Mouse (Mus musculus): ENCODE measurements at regions not wholly inside any gene's neighbourhood (a gene's known extent, or its start where the extent isn't known, plus 50 kb on each side); places are given as distances from the start of the nearest gene placed in this dataset.

DNA sequence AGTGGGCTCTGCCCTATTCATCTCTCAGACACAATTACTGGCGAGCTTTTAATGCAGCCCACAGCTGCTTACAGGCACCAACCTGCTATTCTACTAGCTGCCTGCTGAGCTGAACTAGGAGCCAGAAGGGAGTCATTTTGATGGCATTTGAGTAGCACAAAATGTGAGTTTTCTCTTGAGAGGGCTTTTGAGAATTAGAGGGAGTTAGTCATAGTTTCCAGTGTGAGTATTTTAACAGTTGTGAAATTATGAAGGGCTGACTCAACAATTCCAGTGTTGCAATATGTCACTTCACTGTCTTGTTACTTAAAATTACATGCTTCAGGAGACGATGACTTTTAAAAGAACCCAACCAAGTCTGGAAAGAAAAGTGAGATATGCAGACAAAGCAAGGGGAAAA is 54.4 kb upstream of the Ly86 start:
- DNase-seq (ENCODE audit: low read depth in 2 of 2, low spot score in 2 of 2): no peak

DNA sequence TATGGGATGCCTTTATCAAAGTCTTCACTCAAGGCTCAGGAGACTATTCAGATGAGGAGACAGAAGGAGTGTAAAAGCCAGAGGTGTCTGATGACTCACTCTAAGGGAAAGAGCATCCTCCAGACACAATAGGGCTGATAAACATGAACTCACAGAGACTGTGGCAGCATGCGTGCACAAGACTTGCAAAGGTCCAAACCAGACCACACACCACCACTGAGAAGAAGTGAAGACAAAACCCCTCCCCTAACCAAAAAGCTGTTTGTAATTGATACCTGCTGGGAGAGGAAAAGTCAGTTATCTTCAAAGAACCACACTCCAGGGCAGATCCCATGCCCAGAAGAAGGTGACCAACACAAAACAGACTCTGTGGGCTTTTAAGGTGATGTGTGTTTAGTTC is 56.0 kb upstream of the Ly86 start:
- DNase-seq (ENCODE audit: low read depth in 2 of 2, low spot score in 2 of 2): no peak

DNA sequence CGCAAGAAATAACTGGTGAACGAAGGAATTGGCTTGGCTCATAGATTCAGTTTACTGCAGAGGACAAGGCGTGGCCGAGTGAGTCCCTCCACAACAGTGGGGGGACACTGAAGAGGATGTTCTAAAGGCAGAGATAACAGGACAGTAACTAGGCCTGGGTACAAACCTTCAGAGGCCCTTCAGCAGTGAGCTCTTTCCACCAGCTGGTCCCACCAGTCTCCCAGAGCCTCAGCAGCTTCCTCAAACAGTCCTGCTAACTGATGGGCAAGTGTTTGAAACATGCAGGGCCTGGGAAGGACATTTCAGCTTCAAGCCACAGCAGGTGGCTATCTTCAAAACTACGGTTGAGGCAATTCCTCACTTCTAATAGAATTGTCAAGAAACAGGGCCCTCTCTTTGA is 62.5 kb upstream of the Ly86 start:
- no peak for DNase-seq (ENCODE audit: low read depth in 2 of 2, low spot score in 2 of 2)

DNA sequence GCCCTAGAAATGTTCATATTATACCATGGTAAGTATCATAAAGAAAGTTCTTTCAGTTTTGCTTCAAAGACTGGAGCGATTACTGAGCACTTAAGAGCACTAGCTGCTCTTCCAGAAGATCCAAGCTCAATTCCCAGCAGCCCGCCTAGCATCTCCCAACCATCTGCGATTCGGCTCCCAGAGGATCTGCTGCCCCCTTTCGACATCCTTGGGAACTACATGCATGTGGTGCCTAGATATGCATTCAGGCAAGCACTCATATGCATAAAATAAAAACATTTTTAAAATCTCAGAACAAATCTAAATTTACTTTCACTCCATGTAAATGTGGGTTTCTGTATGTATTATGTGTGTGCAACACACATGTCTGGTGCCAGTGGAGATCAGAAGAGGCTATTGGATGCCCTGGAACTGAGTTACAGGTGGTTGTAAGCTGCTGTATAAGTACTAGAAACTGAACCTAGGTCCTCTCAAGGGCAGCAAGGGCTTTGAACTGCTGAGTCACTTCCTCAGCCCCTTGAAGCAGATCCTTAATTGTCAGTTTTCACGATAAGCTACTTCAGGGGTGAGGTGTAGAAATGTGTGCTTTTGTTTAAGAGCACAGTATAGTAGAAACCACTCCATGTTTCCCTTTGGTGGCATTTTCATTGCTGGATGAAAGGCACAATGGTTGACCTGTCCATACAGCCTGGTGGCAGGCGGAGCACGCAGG is 65.8 kb upstream of the Ly86 start:
- no peak for DNase-seq (ENCODE audit: low read depth in 2 of 2, low spot score in 2 of 2)

DNA sequence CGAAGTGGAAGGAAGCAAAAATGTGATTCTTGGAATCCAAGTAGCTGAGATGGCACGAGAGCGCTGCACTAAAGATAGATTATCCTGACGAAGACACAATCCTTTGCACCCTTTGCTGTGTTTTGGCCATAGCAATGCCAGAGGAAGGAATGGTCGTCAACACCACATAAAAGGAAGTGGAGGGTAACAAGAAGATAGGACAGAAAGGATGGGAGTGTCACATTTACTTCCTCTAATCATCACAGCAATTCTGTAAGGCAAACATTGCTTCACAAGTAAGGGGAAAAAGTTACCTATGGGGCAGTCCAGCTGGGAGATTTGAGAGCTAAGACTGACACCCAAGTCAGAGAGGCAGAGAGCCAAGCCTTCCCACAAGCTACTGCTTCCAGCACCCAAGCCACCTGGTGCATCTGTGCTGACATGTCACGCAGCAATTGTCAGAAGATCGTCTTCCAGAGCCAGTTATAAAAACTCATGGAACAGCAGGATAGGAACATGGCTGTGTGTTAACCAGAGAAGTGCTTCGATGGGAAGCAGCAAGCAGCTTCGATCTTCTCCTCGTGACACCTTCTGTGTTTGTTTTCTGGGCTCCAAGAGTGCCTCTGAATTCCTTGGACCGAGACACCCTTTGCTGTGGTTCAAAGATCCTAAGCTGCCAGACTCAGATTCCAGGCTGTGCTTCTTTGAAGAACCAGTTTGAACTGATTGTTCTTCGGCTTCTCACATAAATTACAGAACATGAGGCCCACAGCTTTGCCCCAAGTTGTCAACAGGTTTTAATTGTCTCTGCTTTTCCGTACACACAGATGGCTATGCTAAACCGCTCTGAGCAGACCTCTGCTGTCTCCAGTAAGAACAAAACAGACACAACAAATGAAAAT is 95.2 kb upstream of the Ly86 start:
- no peak for DNase-seq (ENCODE audit: low read depth in 2 of 2, low spot score in 2 of 2)

DNA sequence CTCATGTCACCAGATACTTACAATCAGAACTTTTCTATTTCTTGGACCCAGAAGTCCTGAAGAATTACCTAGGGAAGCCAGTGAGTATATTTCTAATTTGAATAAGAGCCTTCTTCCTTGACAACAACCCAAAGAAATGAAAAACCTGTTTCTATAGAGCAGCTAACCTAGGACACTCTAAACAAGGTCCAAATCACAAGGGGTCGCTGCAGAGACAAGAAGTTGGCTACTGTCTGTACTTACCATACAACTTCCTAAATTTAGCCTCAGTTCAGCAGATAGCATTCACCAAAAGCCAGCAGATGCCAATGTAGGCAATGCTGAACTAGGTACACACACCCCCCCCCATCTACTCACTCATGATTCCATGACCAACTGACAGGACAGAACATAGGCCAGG is 96.3 kb upstream of the Ly86 start:
- DNase-seq (ENCODE audit: low read depth in 2 of 2, low spot score in 2 of 2): no peak

DNA sequence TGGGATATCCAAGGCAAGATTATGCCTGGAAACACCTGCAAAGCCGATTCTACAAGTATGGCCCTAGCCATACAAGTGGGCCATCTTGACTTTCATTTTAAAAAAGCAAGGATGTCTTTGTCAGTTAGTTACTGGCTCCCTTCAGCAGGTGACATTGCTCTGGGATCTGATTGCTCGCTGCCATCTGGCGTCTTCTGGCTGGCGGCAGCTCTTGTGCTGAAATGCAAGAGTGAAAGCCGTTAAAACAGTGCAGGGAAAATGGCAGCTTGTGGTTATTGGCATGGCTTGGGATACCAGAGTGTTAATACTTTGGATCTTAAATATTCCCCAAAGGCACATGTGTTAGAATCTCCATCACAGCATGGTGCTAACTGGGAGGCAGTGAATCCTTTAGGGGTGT is 105.0 kb upstream of the Ly86 start:
- no peak for DNase-seq (ENCODE audit: low read depth in 2 of 2, low spot score in 2 of 2)

DNA sequence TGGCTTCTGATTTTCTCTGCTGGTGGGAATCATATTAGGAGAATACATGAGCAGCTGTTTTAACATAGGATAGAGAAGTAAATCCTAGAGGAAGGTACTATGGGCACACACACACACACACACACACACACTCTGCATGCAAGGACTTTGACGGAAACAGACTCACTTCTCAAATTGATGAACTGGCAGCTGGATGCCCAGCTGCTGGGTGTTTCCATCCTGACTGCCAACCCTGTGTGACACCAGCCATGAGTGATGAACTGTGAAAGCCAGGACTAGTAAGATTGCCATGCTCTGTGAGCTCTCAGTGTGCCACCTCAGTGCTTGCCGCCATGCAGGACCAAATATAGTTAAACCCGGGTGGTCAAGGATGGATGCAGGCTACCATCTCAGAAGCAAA is 107.7 kb upstream of the Ly86 start:
- no peak for DNase-seq (ENCODE audit: low read depth in 2 of 2, low spot score in 2 of 2)

DNA sequence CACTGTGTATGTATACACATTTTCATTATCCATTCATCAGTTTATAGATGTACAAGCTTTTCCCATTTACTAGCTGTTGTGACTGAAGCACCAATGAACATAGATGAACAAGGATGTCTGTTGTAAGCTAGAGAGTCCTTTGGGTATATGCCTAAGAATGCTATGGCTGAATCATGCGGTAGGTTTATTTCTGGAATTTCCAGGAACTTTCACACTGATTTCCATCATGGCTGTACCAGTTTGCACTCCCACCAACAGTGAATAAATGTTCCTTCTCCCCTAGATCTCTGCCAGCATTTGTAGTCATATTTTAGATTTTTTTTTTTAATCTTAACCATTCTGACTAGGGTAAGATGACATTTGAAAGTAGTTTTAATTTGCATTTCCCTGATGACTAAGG is 119.2 kb upstream of the Ly86 start:
- DNase-seq (ENCODE audit: low read depth in 2 of 2, low spot score in 2 of 2): no peak

DNA sequence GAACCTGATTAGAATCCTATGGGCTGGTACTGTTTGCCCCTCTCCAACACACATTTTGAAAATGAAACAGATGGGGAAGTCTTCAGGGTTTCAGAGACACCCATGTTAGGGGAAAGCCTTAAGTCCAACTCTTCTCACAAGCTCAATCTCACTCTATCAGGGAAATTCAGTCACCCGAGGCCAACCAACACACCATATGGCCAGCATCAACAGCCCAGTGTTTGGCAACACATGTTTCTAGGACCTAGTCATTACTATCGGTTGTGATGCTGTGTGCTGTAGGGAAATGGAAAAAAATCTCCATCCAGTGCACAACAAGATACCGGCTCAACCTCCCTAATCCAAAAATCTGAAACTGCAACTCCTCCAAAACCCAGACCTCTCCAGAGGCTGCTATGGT is 124.6 kb upstream of the Ly86 start:
- DNase-seq (ENCODE audit: low read depth in 2 of 2, low spot score in 2 of 2): no peak

DNA sequence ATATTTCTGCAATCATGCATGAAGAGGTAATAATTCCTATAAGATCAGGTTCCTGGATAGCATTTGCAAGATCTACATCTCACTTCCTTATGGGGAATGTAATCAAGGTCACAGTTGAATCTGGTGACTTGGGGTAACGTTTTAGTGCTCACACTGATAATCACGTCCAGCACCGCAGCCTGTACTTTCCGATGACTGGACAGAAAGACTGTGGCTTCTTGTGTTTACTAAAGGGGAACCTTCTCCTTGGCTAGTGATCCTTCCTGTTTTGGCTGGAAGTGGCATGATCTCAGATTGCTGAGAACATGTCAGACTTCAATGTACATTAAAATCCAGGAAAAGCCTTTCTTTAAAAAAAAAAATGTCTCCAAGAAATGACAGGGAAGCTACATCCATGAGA is 126.4 kb upstream of the Ly86 start:
- no peak for DNase-seq (ENCODE audit: low read depth in 2 of 2, low spot score in 2 of 2)

DNA sequence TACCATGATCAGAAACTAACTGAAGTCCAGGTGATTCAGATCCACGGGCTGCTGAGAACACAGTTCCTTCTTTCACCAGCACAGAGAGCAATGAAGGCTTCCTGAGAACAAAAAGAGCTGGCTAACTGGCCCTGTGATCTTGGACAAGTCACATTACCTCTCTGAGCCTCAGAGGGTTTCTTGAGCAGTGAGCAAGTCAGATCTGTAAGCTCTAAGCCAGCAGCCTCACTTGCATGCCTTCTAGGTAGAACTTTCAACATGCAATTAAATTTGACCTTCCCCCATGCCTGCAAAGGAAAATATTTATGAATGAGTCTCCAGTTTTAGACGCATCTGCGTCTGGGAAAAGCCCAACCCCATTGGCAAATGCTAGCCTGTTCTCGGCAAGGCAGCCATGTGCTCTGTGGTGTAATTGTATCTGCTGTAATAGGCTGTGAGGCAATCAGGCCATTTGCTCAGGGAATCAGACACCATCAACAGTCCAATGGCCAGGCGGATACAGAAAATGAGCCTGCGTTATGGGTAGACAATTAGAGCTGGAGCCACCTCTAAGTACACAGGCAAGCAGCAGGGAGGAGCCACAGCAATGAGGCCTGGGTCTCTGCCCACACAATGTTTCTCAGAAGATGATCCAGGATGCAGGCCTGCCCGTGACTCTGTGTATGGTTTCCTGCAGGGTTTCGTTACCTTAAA is 130.3 kb upstream of the Ly86 start:
- no peak for DNase-seq (ENCODE audit: low read depth in 2 of 2, low spot score in 2 of 2)

DNA sequence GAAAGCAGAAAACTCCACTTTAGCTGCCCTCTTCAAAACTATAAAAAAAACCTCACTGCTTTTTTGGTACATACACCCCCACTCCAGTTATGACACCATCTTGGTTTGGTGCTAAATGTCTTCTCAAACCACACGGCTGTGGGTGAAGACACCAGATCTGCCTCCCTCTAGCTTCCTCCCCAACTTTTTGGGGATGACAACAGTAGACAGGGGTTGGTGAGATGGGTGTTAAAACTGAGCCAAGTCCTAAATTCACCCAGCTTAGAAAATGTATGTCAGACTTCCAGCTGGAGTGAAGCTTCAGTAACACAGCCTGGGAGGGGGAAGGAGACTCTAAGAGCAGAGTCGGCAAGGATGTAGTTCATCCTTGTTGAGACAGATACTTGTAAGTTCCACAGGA is 147.1 kb upstream of the F13a1 start:
- DNase-seq (ENCODE audit: low read depth in 2 of 2, low spot score in 2 of 2): no peak

DNA sequence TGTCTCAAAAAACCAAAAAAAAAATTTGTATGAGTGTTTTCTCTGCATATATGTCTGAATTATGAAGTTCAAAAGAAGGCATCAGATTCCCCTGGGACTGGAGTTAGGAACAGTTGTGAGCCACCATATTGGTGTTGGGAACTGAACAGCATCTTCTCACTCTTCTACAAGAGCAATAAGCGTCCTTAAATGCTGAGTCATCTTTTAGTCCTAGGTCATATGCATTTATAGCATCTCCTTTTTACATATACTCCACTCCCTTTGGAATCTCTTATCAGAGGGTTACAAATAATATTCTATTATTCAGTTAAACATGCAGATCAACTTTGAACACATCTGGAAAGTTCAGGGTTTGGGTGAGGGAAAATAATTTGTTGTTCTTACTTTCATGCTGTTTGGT is 145.8 kb upstream of the F13a1 start:
- no peak for DNase-seq (ENCODE audit: low read depth in 2 of 2, low spot score in 2 of 2)

DNA sequence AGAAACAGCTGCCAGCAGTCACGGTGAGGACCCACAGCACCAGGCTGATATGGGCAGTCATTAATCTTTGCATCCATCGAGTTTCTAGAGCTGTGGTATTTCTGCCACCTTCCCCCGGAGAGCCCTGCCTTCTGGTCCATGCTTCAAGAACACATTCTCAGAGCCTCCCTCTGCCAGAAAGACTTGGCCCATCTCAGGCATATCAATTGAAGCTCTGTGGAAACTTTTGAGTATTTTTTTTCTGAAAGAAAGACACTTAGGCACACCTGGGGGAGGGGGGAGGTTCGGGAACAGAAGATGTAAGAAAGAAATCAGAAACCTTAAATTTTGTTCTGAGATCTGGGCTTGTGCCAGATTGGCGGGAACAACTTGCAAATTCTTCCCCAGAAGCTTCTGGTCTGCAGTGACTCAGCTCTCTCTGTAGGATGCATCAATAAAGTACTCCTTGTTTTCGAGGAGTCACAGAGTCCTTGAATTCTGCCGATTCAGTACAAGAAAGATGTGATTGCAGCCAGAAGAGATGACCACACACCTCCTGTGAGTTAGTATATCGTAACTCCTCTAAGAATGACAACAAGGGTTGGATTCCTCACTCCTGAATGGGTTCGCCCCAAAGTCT is 131.2 kb upstream of the F13a1 start:
- no peak for DNase-seq (ENCODE audit: low read depth in 2 of 2, low spot score in 2 of 2)

DNA sequence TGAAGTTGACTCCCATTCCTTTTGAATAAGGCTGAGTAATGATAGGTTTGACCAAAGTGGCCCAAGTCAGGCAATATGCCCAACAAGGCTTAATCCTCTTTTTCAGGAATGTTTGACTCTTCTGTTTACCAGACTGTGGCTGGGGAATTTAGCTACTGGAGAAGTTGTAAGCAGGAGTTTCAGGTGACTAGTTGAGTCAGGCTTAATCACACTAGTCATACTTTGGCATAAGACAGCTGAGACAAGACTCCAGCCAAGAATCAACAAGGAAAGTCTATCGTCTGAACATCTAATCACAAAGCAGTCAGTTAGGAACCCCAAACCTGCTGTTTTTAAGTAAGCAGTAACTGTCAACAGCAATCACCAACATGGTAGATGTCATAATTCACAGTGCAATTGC is 126.5 kb upstream of the F13a1 start:
- no peak for DNase-seq (ENCODE audit: low read depth in 2 of 2, low spot score in 2 of 2)

DNA sequence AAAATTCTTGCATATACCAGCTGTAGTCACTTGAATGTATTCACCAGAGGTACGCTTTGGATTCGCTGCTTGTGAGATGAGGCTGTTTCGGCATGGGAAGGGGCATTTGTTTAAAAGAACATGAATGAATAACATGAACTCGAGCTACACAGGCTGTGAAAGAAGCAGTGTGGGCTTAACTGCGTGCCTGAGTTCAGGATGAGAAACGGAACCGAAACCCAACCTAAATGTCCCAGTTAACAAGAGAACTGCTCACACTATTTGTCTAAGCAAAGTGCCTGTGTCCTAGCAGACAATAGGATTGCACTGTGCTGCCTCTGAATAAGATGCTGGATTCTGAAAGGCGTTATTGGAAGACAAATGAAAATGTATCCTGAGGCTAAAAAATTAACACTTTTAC is 126.0 kb upstream of the F13a1 start:
- no peak for DNase-seq (ENCODE audit: low read depth in 2 of 2, low spot score in 2 of 2)

DNA sequence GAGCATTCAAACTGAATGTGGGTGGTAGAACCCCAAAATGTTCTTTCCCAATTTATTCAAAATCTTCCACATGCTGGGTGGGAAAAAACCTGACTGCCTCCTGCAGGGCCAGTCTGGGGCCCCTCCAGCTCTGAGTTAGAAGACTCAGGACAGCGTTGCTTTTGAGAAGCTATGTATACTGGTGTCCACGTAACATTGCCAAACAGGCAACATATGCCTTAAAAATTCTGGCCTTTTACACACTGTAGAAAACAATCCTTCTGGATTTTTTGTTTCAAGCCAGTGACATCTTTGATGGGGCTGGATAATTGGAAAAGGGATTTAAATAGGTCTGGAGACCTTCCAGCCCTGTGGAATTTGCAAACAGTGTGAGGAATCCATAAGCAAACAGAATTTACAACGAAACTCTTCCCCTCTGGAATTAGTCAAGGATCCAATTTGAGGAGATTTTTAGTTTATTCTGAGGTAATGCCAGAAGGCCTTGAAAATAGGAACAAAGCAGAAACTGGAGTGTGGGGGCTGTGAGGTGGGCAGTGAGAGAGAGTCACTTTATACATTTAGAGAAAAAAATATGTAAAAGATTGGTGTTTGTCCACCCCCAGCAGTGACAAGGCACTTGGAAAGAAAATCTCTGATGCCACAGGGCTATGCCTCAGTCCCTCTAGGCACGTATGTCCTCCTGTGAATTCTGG is 108.9 kb upstream of the F13a1 start:
- DNase-seq (ENCODE audit: low read depth in 2 of 2, low spot score in 2 of 2): no peak

DNA sequence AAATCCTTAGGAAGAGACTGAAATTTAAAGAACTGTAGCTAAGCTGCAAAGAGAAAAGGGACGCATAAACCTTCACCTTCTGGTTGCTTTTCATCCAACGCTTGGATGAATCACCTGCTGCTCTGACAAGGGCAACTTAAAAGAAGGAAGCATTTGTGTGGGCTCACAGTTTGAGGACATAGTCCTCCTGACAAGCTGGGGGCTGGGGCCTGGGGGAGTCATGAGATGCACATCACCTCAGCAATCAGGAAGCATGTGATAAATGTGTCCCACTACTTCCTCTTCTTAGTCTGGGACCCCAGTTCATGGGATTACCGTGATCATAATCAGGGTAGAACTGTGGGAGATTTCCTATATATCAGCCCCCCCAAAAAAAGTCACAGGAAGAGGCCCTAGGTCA is 107.8 kb upstream of the F13a1 start:
- DNase-seq (ENCODE audit: low read depth in 2 of 2, low spot score in 2 of 2): no peak

DNA sequence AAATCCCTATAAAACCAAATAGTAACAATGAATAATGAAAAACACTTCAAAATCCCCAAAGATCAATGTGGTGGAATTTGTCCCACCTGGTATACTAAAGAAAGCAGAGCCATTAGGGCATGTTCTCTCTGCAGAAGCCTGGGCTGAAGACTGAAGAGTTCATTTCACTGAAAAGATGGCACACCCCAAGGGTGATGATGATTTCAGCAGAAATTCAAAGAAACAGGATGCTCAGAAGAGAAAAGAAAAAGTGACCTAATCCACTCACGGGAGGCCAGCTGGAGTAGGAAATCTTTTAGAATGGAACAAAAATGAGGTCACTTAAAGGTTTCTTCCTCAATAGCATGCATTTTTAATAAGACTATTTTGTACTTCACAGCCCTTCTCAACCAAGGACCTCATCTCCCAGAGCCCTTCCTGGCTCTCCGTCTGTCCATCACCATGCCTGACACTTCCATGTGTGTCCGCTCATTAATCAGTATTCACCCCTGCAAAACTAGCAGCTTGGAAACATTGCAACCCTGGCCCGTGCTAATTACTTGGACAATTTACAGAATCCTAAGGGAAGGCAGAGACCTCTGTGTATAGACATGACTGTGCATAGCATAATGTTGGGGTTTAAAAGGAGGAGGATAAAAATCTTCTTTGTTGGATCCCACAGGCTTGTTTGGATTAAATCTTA is 101.9 kb upstream of the F13a1 start:
- no peak for DNase-seq (ENCODE audit: low read depth in 2 of 2, low spot score in 2 of 2)

DNA sequence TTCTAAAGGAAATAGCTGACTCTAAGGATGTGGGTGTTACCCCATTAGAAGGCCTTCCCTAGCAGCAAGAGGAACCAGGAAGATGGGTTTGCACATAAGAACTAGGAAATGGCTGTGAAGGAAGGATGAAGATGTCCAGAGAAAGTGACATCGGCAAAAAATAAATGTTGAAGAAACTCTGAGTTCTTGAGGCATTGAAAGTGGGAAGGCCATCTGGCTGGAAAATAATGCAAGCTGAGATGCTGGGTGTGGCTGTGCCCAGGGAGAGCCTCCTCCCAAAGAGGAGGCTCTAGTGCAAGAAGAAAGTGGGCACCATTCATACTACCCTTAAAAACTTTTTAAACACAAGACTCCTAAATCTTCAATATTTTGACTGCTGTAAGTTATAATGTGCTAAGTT is 99.9 kb upstream of the F13a1 start:
- DNase-seq (ENCODE audit: low read depth in 2 of 2, low spot score in 2 of 2): no peak
